Mouse (Mus musculus) spleen, postnatal 4 days (tissue): ENCODE data around the gene Emilin1.

Experiments
- DNase-seq, 2 experiments: peaks; one replicate each; pipeline ENCODE4 v3.0.0; 2022; ENCODE audit warnings: low spot score in 2 of 2

The Emilin1 gene

DNA sequence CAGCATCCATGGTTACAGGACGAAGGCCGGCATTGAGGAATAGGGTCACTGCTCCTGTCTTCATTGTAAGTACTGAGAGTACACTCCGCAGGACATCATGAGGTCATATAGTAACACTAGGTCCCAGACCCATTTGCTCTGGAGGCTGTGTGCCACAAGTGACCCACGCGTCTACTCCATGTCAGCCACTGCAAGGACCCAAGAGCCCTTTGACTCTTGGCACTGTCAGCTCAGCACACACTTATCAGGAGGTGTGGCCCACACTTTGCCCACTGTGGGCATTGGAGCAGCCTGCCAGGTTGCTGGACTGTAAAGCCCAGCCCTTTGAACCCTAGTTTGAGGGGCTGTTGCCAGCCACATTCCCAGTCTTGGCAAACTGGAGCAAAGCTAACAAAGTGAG, 12.0 kb downstream of the Emilin1 start:
- peak in 1 of 2 experiments; percentile 51 for DNase-seq

DNA sequence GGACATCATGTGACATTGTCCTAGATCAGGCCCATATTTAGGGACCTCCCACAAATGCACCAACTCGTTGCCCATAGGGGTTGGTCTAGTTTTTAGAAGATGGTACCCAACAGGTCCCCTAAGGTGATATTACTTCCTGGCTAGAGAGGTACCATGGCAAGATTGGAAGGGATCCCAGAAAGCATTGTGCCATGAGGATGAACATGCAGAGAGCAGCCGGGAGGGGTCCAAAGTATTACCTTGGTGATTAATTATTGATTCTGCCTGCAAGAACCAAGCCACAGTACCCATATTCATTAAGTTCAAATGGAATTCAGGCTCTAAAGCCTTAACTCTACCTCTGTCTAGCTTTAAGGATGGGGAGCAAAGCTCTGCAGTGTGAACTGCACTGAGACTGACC, 12.9 kb downstream of the Emilin1 start:
- DNase-seq: no peak

DNA sequence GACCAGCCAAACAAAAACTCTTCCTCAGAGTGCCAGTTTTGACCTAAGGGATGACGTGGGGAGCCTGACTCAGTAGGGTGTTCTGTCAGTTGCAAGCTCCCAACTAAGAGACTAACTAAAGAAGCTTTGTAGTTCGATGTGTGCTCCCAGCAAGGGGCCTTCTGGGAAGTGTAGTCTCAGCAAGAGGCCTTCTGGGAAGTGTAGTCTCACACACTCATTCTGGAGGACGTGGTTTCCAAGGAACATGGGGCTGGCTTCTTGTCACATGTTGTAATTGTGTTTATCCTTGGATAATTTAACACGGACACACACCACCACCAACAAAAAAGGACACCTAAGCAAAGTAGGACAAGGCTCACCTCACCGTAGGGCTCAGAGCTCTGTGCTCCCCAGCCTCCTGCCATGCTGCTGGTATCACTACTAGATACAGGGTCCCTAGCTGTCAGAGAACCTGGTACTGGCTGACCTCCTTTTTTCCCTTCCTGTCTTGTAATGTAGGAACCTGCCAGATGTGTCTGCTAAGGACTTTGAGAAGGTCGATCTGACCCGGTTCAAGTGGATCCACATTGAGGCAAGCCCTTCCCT, 14.8 kb downstream of the Emilin1 start:
- DNase-seq: no peak

DNA sequence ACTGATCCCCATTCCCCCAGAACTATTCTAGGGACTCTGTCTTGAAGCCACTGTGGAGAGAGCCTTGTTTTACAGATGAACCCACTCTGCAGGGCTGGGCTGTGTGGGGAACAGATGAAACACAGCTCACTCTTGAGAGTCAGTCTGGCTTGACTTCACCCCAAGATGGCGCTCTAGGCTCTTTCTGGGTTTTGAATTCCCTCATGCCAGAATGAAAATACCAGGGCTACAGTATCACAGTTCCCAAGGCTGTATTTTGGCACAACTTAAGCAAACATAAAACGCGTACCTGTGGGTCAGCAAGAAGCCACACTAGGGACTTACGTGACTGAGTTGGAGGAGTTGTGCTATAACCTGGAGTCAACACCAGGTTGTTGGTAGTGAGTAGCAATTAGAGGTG, 16.9 kb downstream of the Emilin1 start:
- peak; percentile 50 to 77 for DNase-seq

DNA sequence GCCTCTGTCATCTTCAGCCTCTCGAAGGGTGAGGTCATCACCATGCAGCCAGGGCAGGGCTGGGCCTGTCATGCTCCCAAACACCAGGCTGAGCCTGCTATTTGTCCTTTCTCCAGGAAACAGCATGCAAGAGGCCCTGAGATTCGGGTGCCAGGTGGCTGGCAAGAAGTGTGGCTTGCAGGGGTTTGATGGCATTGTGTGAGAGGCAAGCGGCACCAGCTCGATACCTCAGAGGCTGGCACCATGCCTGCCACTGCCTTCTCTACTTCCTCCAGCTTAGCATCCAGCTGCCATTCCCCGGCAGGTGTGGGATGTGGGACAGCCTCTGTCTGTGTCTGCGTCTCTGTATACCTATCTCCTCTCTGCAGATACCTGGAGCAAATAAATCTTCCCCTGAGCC, 17.6 kb downstream of the Emilin1 start:
- DNase-seq: no peak

DNA sequence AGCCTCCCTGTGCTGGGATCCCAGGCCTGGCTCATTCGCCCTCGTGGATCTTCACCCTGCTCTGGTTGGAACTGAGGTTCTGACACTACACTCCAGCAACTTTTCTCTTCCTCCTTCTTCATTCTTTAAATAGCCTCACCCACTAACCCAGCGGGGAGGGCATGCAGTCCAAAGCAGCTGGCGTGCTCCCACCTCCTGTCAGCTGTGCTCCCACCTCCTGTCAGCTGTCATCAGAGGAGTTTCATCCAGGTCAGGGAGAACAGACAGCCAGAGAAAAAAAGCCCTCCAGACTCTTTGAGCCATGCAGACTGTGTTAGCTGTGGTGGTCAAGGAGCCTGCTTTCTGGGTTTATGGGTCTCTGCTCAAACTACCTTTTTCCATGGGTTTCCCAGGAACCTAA, 18.2 kb downstream of the Emilin1 start:
- no peak for DNase-seq

DNA sequence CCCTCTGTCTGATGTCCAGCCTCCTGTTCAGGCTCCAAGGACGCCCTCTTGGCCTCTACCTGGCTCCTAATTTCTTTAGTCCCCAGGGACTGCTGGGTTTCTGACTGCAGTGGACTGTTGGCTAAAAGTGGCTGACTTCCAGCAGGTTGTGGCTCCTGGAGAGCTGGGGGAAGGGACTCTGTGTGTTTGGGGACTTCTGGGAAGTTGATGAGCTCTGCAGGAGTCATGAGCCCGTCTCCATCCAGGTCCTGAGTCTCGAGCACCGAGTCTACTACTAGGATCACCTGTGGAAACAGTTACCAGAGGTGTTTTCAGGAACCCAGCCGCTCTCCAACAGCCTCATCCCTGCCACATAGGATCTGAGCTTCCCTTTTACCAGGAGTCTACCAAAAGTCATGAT, 20.5 kb downstream of the Emilin1 start:
- peak in 1 of 2 experiments; percentile 53 for DNase-seq

DNA sequence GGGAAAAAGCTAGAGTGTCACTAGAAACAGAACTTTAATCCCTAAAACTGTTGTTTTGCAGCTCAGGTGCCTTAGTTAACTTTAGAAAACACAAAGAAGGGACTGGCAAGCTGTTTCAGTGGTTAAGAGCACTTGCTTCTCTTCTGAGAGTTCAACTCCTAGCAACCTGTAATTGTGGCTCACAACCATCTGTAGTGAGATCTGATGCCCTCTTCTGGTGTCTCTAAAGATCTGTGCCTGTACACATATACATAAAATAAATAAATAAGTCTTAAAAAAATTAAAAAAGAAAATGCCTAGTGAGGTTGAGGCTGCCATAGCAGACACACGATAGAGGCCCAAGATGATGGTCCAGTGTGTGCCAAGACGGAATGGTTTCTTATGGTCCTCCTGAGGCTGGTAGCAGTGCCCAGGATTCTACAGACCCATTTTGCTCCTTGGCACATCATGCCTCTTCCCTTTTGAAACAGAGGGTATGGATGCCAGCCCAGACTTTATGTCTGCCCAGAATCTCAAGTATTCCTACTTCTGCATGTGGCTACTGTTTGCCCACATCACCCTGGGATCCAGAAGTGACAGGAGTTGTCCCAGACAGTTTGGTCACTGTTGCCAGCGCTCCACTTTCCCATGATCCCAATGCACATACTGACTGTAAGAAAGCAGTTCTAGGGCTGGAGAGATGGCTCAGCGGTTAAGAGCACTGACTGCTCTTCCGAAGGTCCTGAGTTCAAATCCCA, 21.7 kb downstream of the Emilin1 start:
- no peak for DNase-seq

DNA sequence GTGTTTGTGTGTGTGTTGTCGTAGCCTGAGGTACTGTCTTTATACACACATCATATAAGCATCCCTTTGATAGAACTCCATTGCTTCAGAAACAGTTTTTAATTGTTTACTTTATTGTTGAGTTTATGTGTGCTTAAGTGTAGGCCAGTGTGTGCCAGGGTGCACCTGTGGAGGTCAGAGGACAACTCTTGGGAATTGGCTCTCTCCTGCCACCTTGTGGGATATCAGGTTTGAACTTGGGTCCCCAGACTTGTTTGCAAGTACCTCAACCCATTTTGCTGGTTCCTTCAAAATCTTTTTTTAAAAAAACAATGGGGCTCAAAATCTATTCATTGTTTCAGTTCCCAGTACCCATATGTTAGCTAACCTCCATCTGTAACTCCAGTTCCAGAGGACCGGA, 29.8 kb downstream of the Emilin1 start:
- no peak for DNase-seq

DNA sequence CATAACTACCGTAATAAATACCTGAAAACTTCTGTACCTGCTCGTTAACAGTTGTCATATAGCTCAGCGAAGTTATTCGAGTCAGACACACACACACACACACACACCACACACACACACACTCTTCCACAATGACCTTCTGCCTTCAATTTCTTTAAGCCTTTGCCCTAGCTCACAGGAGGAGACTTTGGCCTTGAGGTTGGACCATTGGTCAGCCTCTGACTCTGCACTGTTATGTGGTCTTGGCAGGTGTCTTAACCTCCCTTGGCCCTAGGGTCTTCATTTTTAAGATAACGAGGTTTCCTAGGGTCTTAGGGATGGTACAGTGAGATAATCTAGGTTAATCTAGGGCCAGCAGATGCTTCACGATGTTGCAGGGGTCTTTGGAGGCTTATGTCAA, 31.1 kb downstream of the Emilin1 start:
- DNase-seq: no peak

DNA sequence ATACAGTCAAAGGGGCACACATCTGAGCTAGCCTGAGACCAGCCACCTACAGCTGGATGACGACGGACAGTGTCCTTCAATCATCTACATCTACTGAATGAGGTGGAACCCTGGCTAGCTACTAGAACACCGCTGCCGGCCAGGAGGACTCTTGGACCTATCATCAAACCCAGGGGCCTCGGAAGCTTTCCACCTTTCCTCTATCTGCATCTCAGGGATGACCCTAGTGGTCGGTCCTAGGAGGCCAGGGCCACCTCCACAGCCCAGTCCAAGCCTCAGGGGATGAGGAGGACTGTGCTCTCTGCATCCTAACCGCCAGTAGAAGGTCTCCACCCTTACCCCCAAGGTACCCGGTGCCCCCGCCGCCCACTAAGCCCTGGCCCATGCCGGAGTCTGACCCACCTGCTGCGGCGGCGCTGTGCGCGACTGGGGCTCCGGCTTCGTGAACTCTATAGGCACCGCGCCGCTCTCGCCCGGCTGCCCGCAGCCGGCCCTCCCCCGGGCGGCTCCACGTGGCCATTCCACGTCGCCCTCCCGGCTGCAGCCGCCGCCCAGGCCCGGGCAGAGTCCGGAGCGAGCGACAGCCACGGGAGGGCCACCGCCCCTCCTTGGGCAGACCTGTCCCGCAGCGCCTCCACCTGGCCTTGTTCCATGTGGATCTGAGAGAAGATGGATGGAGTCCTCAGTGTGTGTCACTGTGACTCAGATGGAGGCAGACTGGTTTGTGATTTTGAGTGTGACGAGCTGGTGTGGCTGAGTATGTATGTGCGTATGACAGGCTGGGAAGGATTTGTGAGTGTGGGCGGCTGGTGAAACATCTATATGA, 32.0 kb downstream of the Emilin1 start, which contains the start of gene Cgref1:
Gene Cgref1, minus strand, starts transcription at position 636 of the 826 bp plus-strand sequence.
- DNase-seq: peak; percentile 37 to 71

DNA sequence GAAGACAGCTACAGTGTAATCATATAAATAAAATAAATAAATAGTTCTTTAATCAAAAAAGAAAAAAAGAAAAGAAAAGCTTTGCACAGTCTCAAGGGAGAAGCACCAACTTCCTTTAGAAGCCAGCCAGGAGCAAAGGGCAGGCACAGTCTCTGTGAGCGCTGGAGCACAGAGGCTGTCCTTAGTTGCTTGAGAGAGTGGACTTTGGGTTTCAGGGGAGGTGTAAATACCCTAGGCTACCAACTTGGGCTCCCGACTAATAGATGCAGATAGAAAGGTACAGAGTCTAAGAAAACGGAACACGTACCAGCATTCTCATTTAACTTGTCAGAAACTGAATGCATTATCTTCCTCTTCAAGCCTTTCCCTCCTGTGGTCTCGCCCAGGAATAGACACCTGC, 35.4 kb downstream of the Emilin1 start:
- DNase-seq: no peak

DNA sequence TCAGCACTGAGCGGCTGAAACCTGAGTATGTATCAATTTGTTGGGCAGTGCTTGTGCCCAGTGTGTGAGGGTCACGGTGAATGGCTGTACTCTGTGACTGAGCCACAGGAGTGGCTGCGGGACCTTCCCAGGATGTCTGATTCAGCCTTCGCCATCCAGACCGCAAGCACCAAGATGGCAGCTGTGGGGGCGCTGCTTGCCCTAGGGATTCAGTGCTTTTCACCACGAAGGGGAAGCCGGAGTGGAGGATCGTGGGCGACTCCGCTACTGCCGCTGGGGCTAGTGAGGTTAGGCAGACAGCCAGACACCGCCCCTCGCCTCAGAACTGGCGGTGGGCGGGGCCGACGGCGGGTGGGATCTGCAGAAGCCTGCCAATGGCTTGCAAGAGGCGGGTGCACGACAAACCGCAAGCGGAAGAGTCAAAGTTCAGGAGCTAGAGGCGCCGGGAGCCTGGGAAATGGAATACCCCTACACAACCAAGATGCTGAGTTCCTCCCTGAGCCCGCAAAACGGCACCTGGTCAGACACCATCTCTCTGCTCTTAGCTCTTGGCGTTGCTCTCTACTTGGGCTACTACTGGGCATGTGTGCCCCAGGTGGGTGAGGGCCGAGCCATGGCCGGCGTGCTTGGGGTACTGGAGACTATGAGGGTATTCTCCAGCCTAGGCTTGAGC, 36.6 kb downstream of the Emilin1 start:
- peak; percentile 89 to 92 for DNase-seq

DNA sequence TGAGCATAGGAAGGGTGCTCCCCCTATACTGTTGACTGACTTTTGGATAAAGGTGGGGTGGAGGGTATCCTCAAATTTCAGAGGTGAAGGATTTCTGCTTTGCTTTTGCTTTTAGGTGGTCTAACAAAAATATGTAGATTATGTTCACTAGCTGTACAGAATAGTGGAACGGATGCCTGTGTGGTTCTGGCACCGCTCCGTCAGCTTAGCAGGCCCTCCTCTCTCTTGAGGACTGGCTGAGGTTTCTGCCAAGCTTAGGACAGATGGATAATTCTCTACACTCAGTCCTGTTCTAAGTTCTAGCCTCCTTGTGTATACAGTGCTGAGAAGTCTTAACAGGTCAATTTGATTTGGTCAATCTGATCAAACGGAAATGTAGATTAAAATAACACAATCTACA, 37.2 kb downstream of the Emilin1 start:
- DNase-seq: no peak

DNA sequence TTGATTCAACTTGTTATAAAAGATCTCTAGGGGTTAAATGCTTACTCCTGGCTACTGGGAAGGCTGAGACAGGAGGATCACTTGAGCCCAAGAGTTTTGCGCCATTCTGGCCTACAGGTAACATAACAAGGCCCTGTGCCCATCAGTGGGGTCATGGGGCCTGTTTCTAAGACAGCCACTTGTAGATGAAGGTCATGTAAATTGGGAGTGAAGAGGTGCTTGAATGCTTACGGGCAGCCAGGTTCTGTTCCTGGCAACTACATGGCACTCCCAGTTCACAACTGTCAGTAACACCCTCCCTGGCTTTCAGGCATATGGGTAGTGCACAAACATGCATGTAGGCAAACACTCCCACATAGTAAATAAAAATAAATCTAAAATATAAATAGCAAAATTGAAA, 37.7 kb downstream of the Emilin1 start:
- DNase-seq: no peak

DNA sequence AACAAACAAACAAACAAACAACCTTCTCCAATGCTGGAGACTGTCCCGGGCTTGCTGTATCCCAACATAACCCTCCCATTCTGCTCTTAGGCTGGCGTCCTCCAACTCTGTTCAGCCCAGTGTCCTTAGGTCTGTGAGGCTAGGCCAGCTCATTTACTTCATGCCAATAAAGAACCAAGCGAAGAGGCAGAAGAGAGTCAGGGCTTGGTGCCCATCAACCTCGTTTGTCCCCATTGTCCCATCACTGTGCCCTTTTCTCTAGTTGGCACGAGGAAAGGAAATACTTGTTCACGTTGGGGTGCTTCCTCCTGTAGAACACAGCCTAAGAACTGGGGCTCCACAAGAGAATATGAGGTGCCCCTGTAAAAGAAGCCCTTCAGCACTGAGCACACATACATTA, 38.5 kb downstream of the Emilin1 start:
- DNase-seq: no peak

DNA sequence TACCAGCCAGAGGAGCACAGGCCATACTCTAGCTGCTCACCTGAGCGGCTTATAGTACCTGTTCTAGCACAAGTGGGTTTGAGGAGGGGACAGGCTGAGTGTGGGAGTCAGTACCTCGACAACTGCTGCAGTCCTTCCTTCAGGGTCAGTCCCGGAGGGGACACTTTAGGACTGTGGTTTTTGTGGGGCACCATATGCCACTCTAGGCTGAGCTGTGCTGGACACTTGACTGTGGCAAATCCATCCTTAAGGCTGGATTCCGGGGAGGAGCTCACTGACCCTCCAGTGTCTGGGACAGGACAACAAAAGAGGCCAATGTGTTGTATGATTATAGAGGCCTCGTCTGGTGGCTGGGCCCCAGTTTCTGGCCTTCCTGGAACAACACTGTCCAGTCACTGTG, 39.3 kb downstream of the Emilin1 start:
- no peak for DNase-seq

DNA sequence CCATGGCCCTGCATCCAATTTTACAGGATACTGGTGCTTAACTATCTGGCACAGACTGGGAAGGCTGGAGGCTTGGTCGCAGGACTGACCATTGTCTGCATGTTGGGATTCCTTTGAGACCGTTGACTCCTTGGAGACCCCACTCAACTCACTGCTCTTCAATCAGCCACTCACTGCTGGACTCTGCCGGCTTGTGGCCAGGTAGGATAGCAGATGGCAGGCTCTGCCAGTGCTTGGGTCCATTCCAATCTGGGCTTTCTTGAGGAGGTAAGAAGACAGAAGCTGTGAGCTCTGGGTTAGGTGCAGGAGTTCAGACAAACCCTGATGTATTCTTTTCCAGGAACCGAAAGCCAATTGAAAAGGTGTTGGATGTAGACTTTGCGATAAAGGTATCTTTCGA, 40.9 kb downstream of the Emilin1 start:
- no peak for DNase-seq

DNA sequence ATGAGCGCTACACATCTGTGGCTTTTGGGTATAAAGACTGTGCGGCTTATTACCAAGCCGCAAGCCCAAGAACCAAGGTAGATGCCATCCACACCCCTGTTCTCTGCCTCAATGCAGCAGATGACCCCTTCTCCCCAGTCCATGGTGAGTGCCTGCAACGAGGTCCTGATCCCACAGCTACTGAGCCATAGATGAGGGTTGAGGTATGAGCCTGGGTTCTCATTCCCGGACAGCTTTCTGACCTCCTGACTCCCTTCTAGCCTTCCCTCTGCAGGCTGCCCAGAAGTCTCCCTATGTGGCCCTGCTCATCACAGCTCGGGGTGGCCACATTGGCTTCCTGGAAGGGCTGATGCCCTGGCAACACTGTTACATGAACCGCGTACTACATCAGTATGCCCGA, 41.4 kb downstream of the Emilin1 start:
- DNase-seq: no peak

DNA sequence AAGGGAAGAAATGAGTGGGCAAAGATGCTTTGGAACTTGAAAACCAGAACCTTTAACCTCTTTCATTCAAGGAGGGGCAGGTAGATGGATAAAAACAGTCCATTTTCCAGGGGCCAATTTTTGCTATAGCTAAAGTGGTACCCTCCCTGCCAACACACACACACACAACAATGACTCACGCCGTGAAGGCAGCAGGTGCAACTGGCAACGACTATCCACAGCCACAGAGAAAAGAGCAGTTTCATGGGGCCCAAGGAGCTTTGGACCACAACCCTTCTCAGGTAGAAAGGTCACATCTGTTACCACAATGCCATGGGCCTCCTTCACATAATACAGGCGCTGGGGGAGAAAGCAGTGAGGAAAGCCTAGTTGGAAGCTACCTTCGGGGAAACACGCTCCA, 42.5 kb downstream of the Emilin1 start:
- no peak for DNase-seq

DNA sequence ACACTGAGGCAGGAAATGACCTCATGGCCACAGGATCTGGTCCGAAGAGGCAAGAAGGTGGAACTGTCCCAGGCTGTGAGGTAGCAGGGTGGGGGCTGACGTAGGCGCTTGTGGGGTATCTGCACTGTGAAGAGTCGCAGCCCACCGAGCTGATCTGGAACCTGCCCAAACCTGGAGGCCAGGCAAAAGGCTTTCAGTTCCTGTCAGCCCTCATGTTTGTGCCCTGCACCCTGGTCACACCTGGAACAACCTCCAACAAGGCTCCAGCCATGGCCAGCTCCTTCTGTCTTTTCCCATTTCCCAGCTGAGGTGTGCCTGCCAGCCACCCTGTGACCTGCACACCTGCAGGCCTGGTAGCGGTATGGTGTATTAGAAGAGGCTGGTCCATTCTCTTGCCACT, 44.7 kb downstream of the Emilin1 start:
- DNase-seq: no peak

DNA sequence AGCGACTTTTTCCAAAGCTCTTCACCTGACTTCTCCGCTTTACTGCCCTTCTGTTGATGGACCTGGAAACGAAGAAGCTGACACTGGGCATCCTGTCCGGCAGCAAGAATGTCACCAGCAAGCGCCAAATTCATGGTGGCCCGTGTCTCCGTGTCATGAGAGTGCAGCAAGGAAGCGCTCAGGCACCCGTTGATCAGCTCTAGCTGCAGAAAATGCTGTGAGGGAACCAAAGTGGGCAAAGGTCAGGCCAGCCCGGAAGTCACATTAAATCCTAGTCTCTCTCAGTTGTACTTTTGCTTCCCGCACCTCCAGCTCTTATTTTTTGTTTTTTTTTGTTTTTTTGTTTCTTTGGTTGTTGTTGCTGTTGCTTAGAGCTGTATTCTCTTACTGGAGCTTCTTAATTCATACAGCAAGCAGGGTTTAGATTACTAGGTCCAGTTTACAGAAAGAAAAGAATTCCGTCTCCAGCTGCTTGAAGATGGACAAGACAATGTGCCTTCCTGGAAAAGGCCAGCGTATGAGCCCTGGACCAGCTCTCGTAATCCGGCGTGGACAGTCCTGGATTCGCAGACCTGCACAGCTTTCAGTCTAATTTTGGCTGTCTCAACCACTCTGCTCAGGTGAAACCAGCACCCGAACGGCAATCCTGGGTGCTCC, 46.1 kb downstream of the Emilin1 start:
- no peak for DNase-seq
